Mouse (Mus musculus) heart, postnatal 10 days (tissue): ENCODE data around the gene AU015836. TPM values are rescaled to one million over a fixed set of nuclear protein-coding genes. Genes with fewer than 3 reads are reported as not detected.
"Not testable (repeated sequence)": the region's sequence is repeated elsewhere in the genome, so short reads cannot be mapped to it uniquely, and the experiment has no call there.

Source experiments
- DNase-seq, 2 experiments: peaks; one replicate each; pipeline ENCODE4 v3.0.0; 2021
- intact Hi-C: fragments of 180-260 bp; cut with DNase I; formaldehyde crosslinking; loops from one replicate; pipeline ENCODE4 v1.15.1; 2025
- total RNA-seq, 2 experiments: library from RNA; stranded (reverse); gene quantifications; 2 replicates each; pipeline ENCODE4 v1.2.3; 2021

The AU015836 gene
- total RNA-seq, result not detected

GRCm38 (mm10) chrX:93968444-93968843, at the start of gene AU015836:
TSS of gene AU015836 (plus strand) at chrX:93968659.
- intact Hi-C loops, result no loop called here
- DNase-seq, result no peak

GRCm38 (mm10) chrX:93919017-93919416, 49.4 kb upstream of the AU015836 start:
- no peak for DNase-seq
- intact Hi-C loops, result no loop called here

GRCm38 (mm10) chrX:93928379-93928778, 40.1 kb upstream of the AU015836 start:
- intact Hi-C loops, result no loop called here
- DNase-seq, result no peak

GRCm38 (mm10) chrX:93928794-93929193, 39.7 kb upstream of the AU015836 start:
- intact Hi-C loops, result no loop called here
- no peak for DNase-seq

- intact Hi-C loops, result no loop called here
- no peak for DNase-seq
These were observed 36.8 kb upstream of the AU015836 start for GRCm38 (mm10) chrX:93931694-93932093.

GRCm38 (mm10) chrX:93956727-93957126, 11.7 kb upstream of the AU015836 start:
- peak; percentile 22 to 30 for DNase-seq

GRCm38 (mm10) chrX:93958502-93958901, 10.0 kb upstream of the AU015836 start:
- DNase-seq, result no peak
- intact Hi-C loops, result no loop called here

More at GRCm38 (mm10) chrX:93956727-93957126, 11.7 kb upstream of the AU015836 start:
- intact Hi-C loops, result loop anchor here (2.0 kb wide), 1 partner anchor 76 kb away; no protein-coding TSS in a partner anchor

- intact Hi-C loops, result no loop called here
- DNase-seq, result no peak
These were observed 11.9 kb downstream of the AU015836 start for GRCm38 (mm10) chrX:93980341-93980740.

GRCm38 (mm10) chrX:93982193-93982592, 13.7 kb downstream of the AU015836 start:
- no peak for DNase-seq
- intact Hi-C loops, result no loop called here

- DNase-seq, intact Hi-C loops: not testable (repeated sequence)
These were observed 16.6 kb downstream of the AU015836 start for GRCm38 (mm10) chrX:93985096-93985495.

GRCm38 (mm10) chrX:94006991-94007390, 38.5 kb downstream of the AU015836 start:
- DNase-seq, result no peak
- intact Hi-C loops, result no loop called here

- intact Hi-C loops, result no loop called here
- DNase-seq, result no peak
These were observed 41.0 kb downstream of the AU015836 start for GRCm38 (mm10) chrX:94009442-94009841.

GRCm38 (mm10) chrX:94011656-94012173, 43.3 kb downstream of the AU015836 start:
- no peak for DNase-seq

GRCm38 (mm10) chrX:94012479-94013167, 44.2 kb downstream of the AU015836 start:
- peak; percentile 19 to 23 for DNase-seq
- intact Hi-C loops, result no loop called here

More at GRCm38 (mm10) chrX:94011656-94012173, 43.3 kb downstream of the AU015836 start:
- intact Hi-C loops, result no loop called here

GRCm38 (mm10) chrX:94016891-94017290, 48.4 kb downstream of the AU015836 start:
- intact Hi-C loops, result no loop called here
- DNase-seq, result no peak

GRCm38 (mm10) chrX:94022264-94022874, 53.9 kb downstream of the AU015836 start:
- intact Hi-C loops, result no loop called here
- DNase-seq, result no peak

Other genes with a start within 250 kb of the AU015836 start
- gene Pdk3, start 136.5 kb upstream of the AU015836 start, total RNA-seq, result 10 to 100 TPM; 13.5 to 14.5 TPM
- gene Zfx, start 155.0 kb downstream of the AU015836 start, total RNA-seq, result 10 to 100 TPM; 29.0 to 33.3 TPM
- 100 to 1,000 TPM; 116 to 164 TPM for gene Eif2s3x, start 244.2 kb downstream of the AU015836 start, total RNA-seq